21 mouse cellular contexts compared by ENCODE assay signal in the genomic region with DNA sequence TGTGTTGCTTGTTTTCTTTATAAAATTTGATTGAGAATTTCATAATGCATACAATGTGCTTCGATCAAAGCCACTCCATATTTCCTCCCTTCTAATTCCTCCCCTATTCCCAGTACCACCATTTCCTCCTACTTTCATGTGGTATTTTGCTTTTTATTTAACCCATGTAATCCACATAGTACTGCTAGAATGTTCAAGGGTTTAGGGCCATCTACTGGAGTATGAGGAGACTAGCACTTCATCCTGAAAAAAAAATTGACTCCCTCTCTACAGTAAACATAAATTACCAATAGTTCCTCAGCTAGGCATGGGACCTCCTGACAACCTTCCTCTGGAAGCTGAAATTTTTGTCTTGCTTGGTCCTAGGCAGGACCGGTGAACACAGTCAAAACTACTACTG.
DNase-seq lines count a peak whose midpoint lies in the region; ATAC-seq and TF ChIP-seq lines count a peak whose summit lies in the region.
"Had no signal": no experiment of that assay in that cellular context is flagged by ENCODE, and none has a peak within 500 bp of the region (broad histone marks: within the 10 kb centered on the region; RNA-seq: fewer than 3 reads in every experiment).

No protein-coding gene starts in this region.

- TF ChIP-seq EP300 in heart, postnatal 0 days (IDR thresholded peaks at IDR 0.05; ENCODE audit: low read depth): no peak
- TF ChIP-seq EP300 in CH12.LX (IDR thresholded peaks at IDR 0.05; ENCODE audit: low read length): no peak

- peak; percentile 19 for TF ChIP-seq RAD21 in CH12.LX (IDR thresholded peaks at IDR 0.05; ENCODE audit: low read depth, low read length)

- in situ Hi-C loops in CH12.LX (cut with MboI; ENCODE audit: low pct_ligation_motif_present, low pct_unique_long_range_greater_than_20kb, low sequenced_read_pairs): loop anchor here (25.0 kb wide), 1 partner anchor 864 kb away; no protein-coding TSS in a partner anchor

- no peak for TF ChIP-seq POLR2A in limb, embryonic 14.5 days (IDR thresholded peaks at IDR 0.05; ENCODE audit: borderline replicate concordance, extremely low read depth, insufficient read depth, insufficient read length)
- no peak for TF ChIP-seq POLR2A in CH12.LX (IDR thresholded peaks at IDR 0.05; ENCODE audit: low read depth, low read length)

- no peaks in the 10 kb centered on the region for H3K9me3 ChIP-seq in heart, postnatal 0 days (replicated peaks; ENCODE audit: control insufficient read depth, low read length)
- H3K9me3 ChIP-seq in limb, embryonic 14.5 days (ENCODE audit: control insufficient read depth, low read length): no peaks in the 10 kb centered on the region
- H3K9me3 ChIP-seq in limb, embryonic 10.5 days (replicated peaks): no peaks in the 10 kb centered on the region
- no peaks in the 10 kb centered on the region for H3K9me3 ChIP-seq in CH12.LX (replicated peaks; ENCODE audit: low read length)
- H3K9me3 ChIP-seq in midbrain, embryonic 16.5 days (replicated peaks; ENCODE audit: control insufficient read depth, low read length, poor library complexity, severe bottlenecking): no peaks in the 10 kb centered on the region
- H3K9me3 ChIP-seq: G1E; limb, embryonic 13.5 days had no signal

- no peaks in the 10 kb centered on the region for H3K27me3 ChIP-seq in heart, postnatal 0 days (ENCODE audit: control insufficient read depth, insufficient read depth, low read length)
- H3K27me3 ChIP-seq in limb, embryonic 14.5 days (ENCODE audit: control insufficient read depth, insufficient read depth, low read length): no peaks in the 10 kb centered on the region
- no peaks in the 10 kb centered on the region for H3K27me3 ChIP-seq in limb, embryonic 10.5 days (ENCODE audit: low read depth, poor library complexity, severe bottlenecking)
- no peaks in the 10 kb centered on the region for H3K27me3 ChIP-seq in CH12.LX (replicated peaks)
- H3K27me3 ChIP-seq in midbrain, embryonic 16.5 days (ENCODE audit: control insufficient read depth, insufficient read depth, low read depth, low read length): no peaks in the 10 kb centered on the region
- H3K27me3 ChIP-seq: limb, embryonic 13.5 days had no signal

- peak; percentile 22; the same call in 1 of the 2 replicates for TF ChIP-seq CTCF in heart, postnatal 0 days (IDR thresholded peaks at IDR 0.05; ENCODE audit: low read depth)
- peak in 1 of 2 experiments; percentile 17; a peak in 1 of 4 replicates for TF ChIP-seq CTCF in CH12.LX (conservative IDR thresholded peaks at IDR 0.05 in 1 of 2, IDR thresholded peaks at IDR 0.05 in 1 of 2; ENCODE audit: low read depth in 2 of 2, low read length in 2 of 2)

- no peaks in the 10 kb centered on the region for H3K36me3 ChIP-seq in heart, postnatal 0 days (replicated peaks; ENCODE audit: control insufficient read depth, insufficient read depth, low read length)
- H3K36me3 ChIP-seq in limb, embryonic 14.5 days (ENCODE audit: control insufficient read depth, insufficient read depth, low read length): no peaks in the 10 kb centered on the region
- no peaks in the 10 kb centered on the region for H3K36me3 ChIP-seq in limb, embryonic 10.5 days
- no peaks in the 10 kb centered on the region for H3K36me3 ChIP-seq in CH12.LX (replicated peaks in 1 of 2; ENCODE audit: control insufficient read depth in 1 of 2, insufficient read depth in 1 of 2, low read length in 1 of 2)
- no peaks in the 10 kb centered on the region for H3K36me3 ChIP-seq in midbrain, embryonic 16.5 days (ENCODE audit: control insufficient read depth, insufficient read depth, low read length)
- H3K36me3 ChIP-seq: G1E; limb, embryonic 13.5 days had no signal

- no peak overlapping the region for H3K4me2 ChIP-seq in heart, postnatal 0 days (ENCODE audit: low read depth, low read length)
- H3K4me2 ChIP-seq in limb, embryonic 14.5 days (replicated peaks; ENCODE audit: low read depth, low read length, severe bottlenecking): no peak overlapping the region
- no peak overlapping the region for H3K4me2 ChIP-seq in CH12.LX (ENCODE audit: insufficient read depth, low read depth, poor library complexity, severe bottlenecking)
- H3K4me2 ChIP-seq in midbrain, embryonic 16.5 days (ENCODE audit: low read length): no peak overlapping the region
- H3K4me2 ChIP-seq: limb, embryonic 13.5 days had no signal

- no peak overlapping the region for H3K9ac ChIP-seq in heart, postnatal 0 days (replicated peaks; ENCODE audit: low read depth, low read length)
- no peak overlapping the region for H3K9ac ChIP-seq in limb, embryonic 14.5 days (ENCODE audit: low read depth, low read length, severe bottlenecking)
- H3K9ac ChIP-seq in CH12.LX (ENCODE audit: insufficient read depth, low read depth): no peak overlapping the region
- no peak overlapping the region for H3K9ac ChIP-seq in midbrain, embryonic 16.5 days (ENCODE audit: low read depth, low read length)
- H3K9ac ChIP-seq: limb, embryonic 13.5 days had no signal

- DNase-seq in heart, postnatal 0 days (ENCODE audit: low spot score): no peak
- no peak for DNase-seq in heart, postnatal 14 days
- peak; percentile 7 for DNase-seq in limb, embryonic 14.5 days (ENCODE audit: low spot score)
- DNase-seq in limb, embryonic 10.5 days (ENCODE audit: low spot score): no peak
- peak; percentile 1 for DNase-seq in CH12.LX (ENCODE audit: extremely low read depth)
- no peak for DNase-seq in layer of hippocampus, adult 8-10 months (ENCODE audit: low spot score in 2 of 2)
- DNase-seq: adrenal gland, postnatal 10 days; cerebellum, adult 18-20 months; cerebellum, postnatal 36 days; gastrocnemius, postnatal 10 days; heart, adult 18-20 months; kidney, adult 8-10 months; kidney, postnatal 4 days; lung, adult 18-20 months; right cerebral cortex, adult 18-20 months; spleen, adult 18-20 months; thymus, adult 2 months had no signal

- no peaks in the 10 kb centered on the region for H3K79me2 ChIP-seq in CH12.LX (replicated peaks; ENCODE audit: control insufficient read depth, extremely low read depth, insufficient read depth, poor library complexity, severe bottlenecking)

- no peak for ATAC-seq in heart, postnatal 0 days (ENCODE audit: insufficient read depth, low read depth)
- ATAC-seq in limb, embryonic 14.5 days (ENCODE audit: low FRiP score, low read depth): no peak
- 0 out of 2 replicates have a peak, but pooled peaks have one; percentile 39 for ATAC-seq in midbrain, embryonic 16.5 days

- intact Hi-C loops in heart, postnatal 14 days (cut with DNase I): loop anchor here (5.0 kb wide), 3 partner anchors 374 to 869 kb away; no protein-coding TSS in a partner anchor

- dilution Hi-C loops in CH12.LX (cut with MboI; ENCODE audit: extremely low pct_ligation_motif_present, extremely low pct_unique_long_range_greater_than_20kb, low sequenced_read_pairs): no loop called here

- no peak overlapping the region for H3K27ac ChIP-seq in heart, postnatal 0 days (ENCODE audit: low read depth)
- no peak overlapping the region for H3K27ac ChIP-seq in limb, embryonic 14.5 days (replicated peaks; ENCODE audit: low read depth, low read length)
- no peak overlapping the region for H3K27ac ChIP-seq in limb, embryonic 10.5 days
- H3K27ac ChIP-seq in CH12.LX (ENCODE audit: insufficient read depth, low read depth): no peak overlapping the region
- no peak overlapping the region for H3K27ac ChIP-seq in midbrain, embryonic 16.5 days (ENCODE audit: low read length)
- H3K27ac ChIP-seq: limb, embryonic 13.5 days had no signal

- 43% methylated on average over 2 of the region's 2 CpGs for WGBS in heart, postnatal 0 days
- WGBS in limb, embryonic 14.5 days: 53% methylated on average over 2 of the region's 2 CpGs
- 78% methylated on average over 2 of the region's 2 CpGs for WGBS in limb, embryonic 10.5 days
- WGBS in midbrain, embryonic 16.5 days: 64% methylated on average over 2 of the region's 2 CpGs

- no peak overlapping the region for H3K4me3 ChIP-seq in heart, postnatal 0 days (ENCODE audit: low read depth, low read length)
- no peak overlapping the region for H3K4me3 ChIP-seq in limb, embryonic 14.5 days (replicated peaks; ENCODE audit: low read length)
- H3K4me3 ChIP-seq in limb, embryonic 10.5 days: no peak overlapping the region
- no peak overlapping the region for H3K4me3 ChIP-seq in CH12.LX (replicated peaks in 1 of 3; ENCODE audit: low read depth in 2 of 3, low read length in 2 of 3, poor library complexity in 1 of 3)
- H3K4me3 ChIP-seq in midbrain, embryonic 16.5 days (ENCODE audit: low read depth, low read length): no peak overlapping the region
- H3K4me3 ChIP-seq: erythroblast, embryonic 14.5 days; limb, embryonic 13.5 days had no signal

- H3K4me1 ChIP-seq in heart, postnatal 0 days (ENCODE audit: control insufficient read depth, insufficient read depth): no peaks in the 10 kb centered on the region
- no peaks in the 10 kb centered on the region for H3K4me1 ChIP-seq in limb, embryonic 14.5 days (ENCODE audit: control insufficient read depth, insufficient read depth, low read length)
- no peaks in the 10 kb centered on the region for H3K4me1 ChIP-seq in limb, embryonic 10.5 days
- H3K4me1 ChIP-seq in CH12.LX (ENCODE audit: control insufficient read depth in 1 of 2, insufficient read depth in 2 of 2): no peaks in the 10 kb centered on the region
- no peaks in the 10 kb centered on the region for H3K4me1 ChIP-seq in midbrain, embryonic 16.5 days (ENCODE audit: control insufficient read depth, insufficient read depth, low read length)
- H3K4me1 ChIP-seq: limb, embryonic 13.5 days had no signal

TF ChIP-seq in CH12.LX, 34 proteins besides CTCF, POLR2A, EP300 and RAD21:
- TF ChIP-seq UBTF (IDR thresholded peaks at IDR 0.05; ENCODE audit: low read depth, low read length) (no peak), KAT2A (IDR thresholded peaks at IDR 0.05; ENCODE audit: insufficient replicate concordance, low read length) (no peak), ZMIZ1 (IDR thresholded peaks at IDR 0.05; ENCODE audit: low read depth, low read length) (no peak), TCF12 (IDR thresholded peaks at IDR 0.05; ENCODE audit: low read depth, low read length) (no peak), MAFK (IDR thresholded peaks at IDR 0.05; ENCODE audit: insufficient replicate concordance, low read length) (no peak), USF1 (IDR thresholded peaks at IDR 0.05; ENCODE audit: low read depth, low read length) (no peak), MAX (IDR thresholded peaks at IDR 0.05; ENCODE audit: low read length) (no peak), RCOR1 (conservative IDR thresholded peaks at IDR 0.05; ENCODE audit: low read depth, low read length) (no peak), NRF1 (IDR thresholded peaks at IDR 0.05; ENCODE audit: low read depth, low read length) (no peak), ZC3H11A (IDR thresholded peaks at IDR 0.05; ENCODE audit: low read depth, low read length) (no peak)
TF ChIP-seq in CH12.LX: peak in this region for 0.

Comparison
In these comparisons a context has a peak if more than half of its experiments do, and no peak if none do; other contexts are left out.
1. DNase-seq: peak in limb, embryonic 14.5 days (single experiment) and CH12.LX (single experiment); none in heart, postnatal 0 days (single experiment), heart, postnatal 14 days (0 of 2), limb, embryonic 10.5 days (single experiment) and layer of hippocampus, adult 8-10 months (0 of 2).